Mouse (Mus musculus): ENCODE data around the gene Pofut1.

The Pofut1 gene

GRCm38 (mm10) chr2:153241250-153242014 is at the start of gene Pofut1, which contains the start of gene Plagl2:
TSS of gene Pofut1 (plus strand) at chr2:153241533.
TSS of gene Plagl2 (minus strand) at chr2:153241426.
- DNase-seq, result peak; percentile 91 to 96

GRCm38 (mm10) chr2:153194255-153194654 is 47.1 kb upstream of the Pofut1 start:
- no peak for DNase-seq

- no peak for DNase-seq
These were observed 42.8 kb upstream of the Pofut1 start for GRCm38 (mm10) chr2:153198485-153198884.

- no peak for DNase-seq
These were observed 42.2 kb upstream of the Pofut1 start for GRCm38 (mm10) chr2:153199114-153199513.

- DNase-seq, result no peak
These were observed 38.6 kb upstream of the Pofut1 start for GRCm38 (mm10) chr2:153202766-153203165.

GRCm38 (mm10) chr2:153208149-153208548 is 33.2 kb upstream of the Pofut1 start:
- DNase-seq, result no peak

GRCm38 (mm10) chr2:153209286-153209685 is 32.0 kb upstream of the Pofut1 start:
- DNase-seq, result no peak

GRCm38 (mm10) chr2:153211451-153211850 is 29.9 kb upstream of the Pofut1 start:
- DNase-seq, result no peak

- no peak for DNase-seq
These were observed 28.0 kb upstream of the Pofut1 start for GRCm38 (mm10) chr2:153213351-153213750.

- no peak for DNase-seq
These were observed 26.5 kb upstream of the Pofut1 start for GRCm38 (mm10) chr2:153214771-153215259.

GRCm38 (mm10) chr2:153215421-153215820 is 25.9 kb upstream of the Pofut1 start:
- no peak for DNase-seq

- DNase-seq, result no peak
These were observed 23.4 kb upstream of the Pofut1 start for GRCm38 (mm10) chr2:153217826-153218340.

- DNase-seq, result no peak
These were observed 22.8 kb upstream of the Pofut1 start for GRCm38 (mm10) chr2:153218516-153218915.

- DNase-seq, result no peak
These were observed 19.7 kb upstream of the Pofut1 start for GRCm38 (mm10) chr2:153221620-153222019.

- no peak for DNase-seq
These were observed 19.2 kb upstream of the Pofut1 start for GRCm38 (mm10) chr2:153222130-153222529.

- DNase-seq, result no peak
These were observed 18.8 kb upstream of the Pofut1 start for GRCm38 (mm10) chr2:153222566-153222965.

GRCm38 (mm10) chr2:153224946-153225594 is 16.3 kb upstream of the Pofut1 start, which contains the start of gene Tspyl3:
TSS of gene Tspyl3 (minus strand) at chr2:153225441.
- peak in 1 of 2 experiments; percentile 24 for DNase-seq

GRCm38 (mm10) chr2:153225595-153225953 is 15.8 kb upstream of the Pofut1 start:
- DNase-seq, result no peak

- DNase-seq, result no peak
These were observed 13.4 kb upstream of the Pofut1 start for GRCm38 (mm10) chr2:153227959-153228358.

GRCm38 (mm10) chr2:153228523-153228922 is 12.8 kb upstream of the Pofut1 start:
- DNase-seq, result peak in 1 of 2 experiments; percentile 43

GRCm38 (mm10) chr2:153237193-153237592 is 4.1 kb upstream of the Pofut1 start:
- no peak for DNase-seq

GRCm38 (mm10) chr2:153237891-153238290 is 3.4 kb upstream of the Pofut1 start:
- DNase-seq, result no peak

GRCm38 (mm10) chr2:153238406-153238805 is 2.9 kb upstream of the Pofut1 start:
- DNase-seq, result no peak

Data from kidney, postnatal 25 days (tissue).